Mouse (Mus musculus): ENCODE data around the gene Tmem150b.

DNA sequence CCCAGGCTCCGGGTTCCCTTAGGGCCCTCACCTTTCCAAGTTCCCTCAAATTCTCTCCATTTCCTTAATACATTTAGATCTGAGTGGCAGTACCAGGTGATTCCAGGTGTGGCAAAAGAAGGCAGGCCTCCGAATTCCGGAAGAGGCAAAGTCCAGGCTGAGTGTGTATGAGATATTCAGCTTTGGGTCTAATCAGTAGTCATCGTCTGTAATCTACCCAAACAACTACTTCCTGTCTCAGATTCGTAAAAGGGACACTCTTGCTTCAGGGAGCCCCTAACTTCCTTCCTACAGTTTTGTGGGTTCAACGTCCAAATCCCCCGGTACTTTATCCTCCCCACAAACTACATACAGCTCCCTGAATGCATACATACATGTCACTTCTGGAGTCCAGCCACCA, at the start of gene Tmem150b:
- TF ChIP-seq POLR2A (IDR thresholded peaks at IDR 0.05; ENCODE audit: borderline replicate concordance, control insufficient read depth, low read depth, low read length), result no peak
- no peak for TF ChIP-seq CTCF (IDR thresholded peaks at IDR 0.05; ENCODE audit: control insufficient read depth, insufficient read depth, low read length)

All from bone marrow, adult 2 months (tissue).